8 mouse cellular contexts compared by ENCODE assay signal in genomic region chr10:25434358-25435044, GRCm38 (mm10).
DNase-seq lines count a peak whose midpoint lies in the region; ATAC-seq lines count a peak whose summit lies in the region.

No protein-coding gene starts in this region.

- no peak overlapping the region for H3K4me3 ChIP-seq in kidney, embryonic 15.5 days (replicated peaks)
- no peak overlapping the region for H3K4me3 ChIP-seq in midbrain, embryonic 16.5 days (ENCODE audit: low read depth, low read length)

- H3K27ac ChIP-seq in kidney, embryonic 15.5 days, result peak overlapping the region; percentile 69
- H3K27ac ChIP-seq in midbrain, embryonic 16.5 days (ENCODE audit: low read length), result no peak overlapping the region

- H3K4me2 ChIP-seq in kidney, embryonic 15.5 days, result no peak overlapping the region
- H3K4me2 ChIP-seq in midbrain, embryonic 16.5 days (ENCODE audit: low read length), result no peak overlapping the region

- peak; percentile 19 for DNase-seq in embryo, embryonic 9.5 days (ENCODE audit: extremely low spot score)
- no peak for DNase-seq in embryo, embryonic 10.5 days (ENCODE audit: low spot score)
- DNase-seq in lung, postnatal 4 days, result peak; percentile 59 to 73
- DNase-seq in MN1 (ENCODE audit: low spot score), result no peak
- no peak for DNase-seq in cerebellum, adult 9-11 months

- WGBS in kidney, embryonic 15.5 days, result 42% methylated on average over 13 of the region's 13 CpGs
- WGBS in midbrain, embryonic 16.5 days, result 71% methylated on average over 13 of the region's 13 CpGs

- H3K9ac ChIP-seq in kidney, embryonic 15.5 days, result no peak overlapping the region
- no peak overlapping the region for H3K9ac ChIP-seq in midbrain, embryonic 16.5 days (ENCODE audit: low read depth, low read length)

- ATAC-seq in granulocyte monocyte progenitor cell, adult 5-6 weeks (replicated peaks; ENCODE audit: poor library complexity, severe bottlenecking), result peak; percentile 87
- ATAC-seq in kidney, embryonic 15.5 days (replicated peaks; ENCODE audit: low FRiP score), result no peak
- ATAC-seq in midbrain, embryonic 16.5 days, result no peak

- peaks cover 35% of the 10 kb centered on the region for H3K4me1 ChIP-seq in kidney, embryonic 15.5 days
- H3K4me1 ChIP-seq in midbrain, embryonic 16.5 days (ENCODE audit: control insufficient read depth, insufficient read depth, low read length), result 0 out of 2 replicates have a peak, but pooled peaks cover 2% of the 10 kb centered on the region

- H3K36me3 ChIP-seq in kidney, embryonic 15.5 days, result no peaks in the 10 kb centered on the region
- H3K36me3 ChIP-seq in midbrain, embryonic 16.5 days (ENCODE audit: control insufficient read depth, insufficient read depth, low read length), result no peaks in the 10 kb centered on the region

- H3K9me3 ChIP-seq in kidney, embryonic 15.5 days (replicated peaks), result no peaks in the 10 kb centered on the region
- no peaks in the 10 kb centered on the region for H3K9me3 ChIP-seq in midbrain, embryonic 16.5 days (replicated peaks; ENCODE audit: control insufficient read depth, low read length, poor library complexity, severe bottlenecking)

- no peaks in the 10 kb centered on the region for H3K27me3 ChIP-seq in kidney, embryonic 15.5 days
- no peaks in the 10 kb centered on the region for H3K27me3 ChIP-seq in midbrain, embryonic 16.5 days (ENCODE audit: control insufficient read depth, insufficient read depth, low read depth, low read length)

Comparison
In these comparisons a context has a peak if more than half of its experiments do, and no peak if none do; other contexts are left out.
1. DNase-seq: peak in embryo, embryonic 9.5 days (single experiment) and lung, postnatal 4 days (2 of 2); none in embryo, embryonic 10.5 days (single experiment), MN1 (single experiment) and cerebellum, adult 9-11 months (single experiment).